Mouse (Mus musculus) intestine, embryonic 14.5 days (tissue): ENCODE measurements at regions not wholly inside any gene's neighbourhood (a gene's known extent, or its start where the extent isn't known, plus 50 kb on each side); places are given as distances from the start of the nearest gene placed in this dataset.

ENCODE experiments used
- ATAC-seq: fragments of 200-750 bp; cut with Nextera tagmentation; replicated peaks from 2 replicates; pipeline ENCODE4 v1.8.0; 2017; ENCODE audit warnings: low read depth, moderate number of reproducible peaks, moderate TSS enrichment, moderate library complexity; ENCODE audit not compliant: low FRiP score, low TSS enrichment
- DNase-seq: peaks from one replicate; pipeline ENCODE4 v3.0.0-alpha.2; 2018; ENCODE audit warnings: low spot score
- H3K27ac ChIP-seq: fragments of 300-500 bp; sonication (generic); 2 replicates; pipeline ENCODE4 v1.5.1; 2014; ENCODE audit warnings: low read depth, mild to moderate bottlenecking, control low read depth
- H3K27me3 ChIP-seq: fragments of 300-500 bp; sonication (generic); replicated peaks from 2 replicates; pipeline ENCODE4 v1.6.1; 2014; ENCODE audit warnings: low read length, control low read depth; ENCODE audit not compliant: control insufficient read depth, insufficient read depth
- H3K36me3 ChIP-seq: fragments of 300-500 bp; sonication (generic); 2 replicates; pipeline ENCODE4 v1.6.1; 2014; ENCODE audit warnings: low read length, control low read depth; ENCODE audit not compliant: control insufficient read depth, insufficient read depth
- H3K4me1 ChIP-seq: fragments of 300-500 bp; sonication (generic); replicated peaks from 2 replicates; pipeline ENCODE4 v1.6.1; 2014; ENCODE audit warnings: low read length, control low read depth, mixed read lengths; ENCODE audit not compliant: control insufficient read depth, insufficient read depth
- H3K4me2 ChIP-seq: fragments of 300-500 bp; sonication (generic); 2 replicates; pipeline ENCODE4 v1.6.1; 2014; ENCODE audit warnings: low read length
- H3K4me3 ChIP-seq: fragments of 300-500 bp; sonication (generic); 2 replicates; pipeline ENCODE4 v1.5.1; 2014; ENCODE audit warnings: low read depth, low read length, control low read depth, mixed read lengths
- H3K9ac ChIP-seq: fragments of 300-500 bp; sonication (generic); 2 replicates; pipeline ENCODE4 v1.6.1; 2014; ENCODE audit warnings: mild to moderate bottlenecking, low read length
- H3K9me3 ChIP-seq: fragments of 300-500 bp; sonication (generic); 2 replicates; pipeline ENCODE4 v1.6.1; 2016; ENCODE audit warnings: low read length, control low read depth; ENCODE audit not compliant: control insufficient read depth
- WGBS: fragments of 180-500 bp; shearing (Covaris S2); extraction: QIAGEN DNeasy Blood & Tissue Kit; methylation state at CpG from one replicate; pipeline ENCODE4 v1.1.7; 2014; 5-methylcytosine and 5-hydroxymethylcytosine counted together

- no peak overlapping the region for H3K9ac ChIP-seq
- no peaks in the 10 kb centered on the region for H3K4me1 ChIP-seq
- DNase-seq: no peak
- no peak overlapping the region for H3K4me3 ChIP-seq
- H3K9me3 ChIP-seq: no peaks in the 10 kb centered on the region
- H3K27me3 ChIP-seq: no peaks in the 10 kb centered on the region
- no peak overlapping the region for H3K27ac ChIP-seq
- no peak overlapping the region for H3K4me2 ChIP-seq
- no peaks in the 10 kb centered on the region for H3K36me3 ChIP-seq
- no peak for ATAC-seq
Measured at GRCm38 (mm10) chr1:47486087-47486486, 593.4 kb upstream of the Slc39a10 start.

- WGBS: 51% methylated on average over 1 of the region's 1 CpGs
- H3K4me3 ChIP-seq: no peak overlapping the region
- H3K9ac ChIP-seq: no peak overlapping the region
- no peaks in the 10 kb centered on the region for H3K36me3 ChIP-seq
- no peaks in the 10 kb centered on the region for H3K9me3 ChIP-seq
- no peaks in the 10 kb centered on the region for H3K27me3 ChIP-seq
- ATAC-seq (peak; percentile 86), DNase-seq (no peak)
- H3K27ac ChIP-seq: no peak overlapping the region
- H3K4me1 ChIP-seq: no peaks in the 10 kb centered on the region
- no peak overlapping the region for H3K4me2 ChIP-seq
Measured at GRCm38 (mm10) chr1:47479059-47479458, 586.4 kb upstream of the Slc39a10 start.

- Histone ChIP-seq H3K9me3 (no peaks in the 10 kb centered on the region), H3K27ac (no peak overlapping the region), H3K9ac (no peak overlapping the region), H3K4me3 (no peak overlapping the region), H3K36me3 (no peaks in the 10 kb centered on the region), H3K27me3 (no peaks in the 10 kb centered on the region), H3K4me2 (no peak overlapping the region), H3K4me1 (no peaks in the 10 kb centered on the region)
- WGBS: 81% methylated on average over 9 of the region's 9 CpGs
- no peak for DNase-seq
- ATAC-seq: no peak
Measured at GRCm38 (mm10) chr1:47466573-47467253, 574.1 kb upstream of the Slc39a10 start.

GRCm38 (mm10) chr1:47448737-47449489, 556.3 kb upstream of the Slc39a10 start:
- 79% methylated on average over 6 of the region's 6 CpGs for WGBS
- H3K9me3 ChIP-seq: no peaks in the 10 kb centered on the region
- H3K36me3 ChIP-seq: no peaks in the 10 kb centered on the region
- H3K27ac ChIP-seq: no peak overlapping the region
- ATAC-seq: no peak
- H3K4me3 ChIP-seq: no peak overlapping the region
- H3K4me1 ChIP-seq: no peaks in the 10 kb centered on the region
- DNase-seq: no peak
- no peak overlapping the region for H3K4me2 ChIP-seq
- no peaks in the 10 kb centered on the region for H3K27me3 ChIP-seq
- H3K9ac ChIP-seq: no peak overlapping the region

GRCm38 (mm10) chr1:47448070-47448469, 555.4 kb upstream of the Slc39a10 start:
- no peak for ATAC-seq

DNA sequence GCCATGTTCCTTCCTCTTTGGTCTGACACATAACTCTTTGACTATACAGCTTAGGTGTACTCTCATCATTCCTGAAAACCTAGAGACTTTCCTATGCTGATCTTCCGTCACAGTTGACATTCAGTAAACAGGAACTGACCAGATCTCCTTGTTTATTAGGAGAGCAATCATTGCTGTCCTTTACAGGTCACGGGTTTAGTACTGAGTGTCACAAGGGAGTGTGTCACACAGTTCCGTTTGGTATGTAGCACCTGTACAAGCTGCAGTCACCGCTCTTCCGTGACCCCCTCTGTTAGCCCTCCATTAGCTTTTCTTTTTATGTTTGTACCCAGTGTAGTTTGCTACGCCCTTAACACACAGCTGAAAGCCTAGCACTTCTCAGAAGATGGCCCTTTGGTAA, 553.4 kb upstream of the Slc39a10 start:
- Histone ChIP-seq H3K9ac (no peak overlapping the region), H3K4me3 (no peak overlapping the region), H3K27me3 (no peaks in the 10 kb centered on the region), H3K36me3 (no peaks in the 10 kb centered on the region), H3K4me1 (no peaks in the 10 kb centered on the region), H3K4me2 (no peak overlapping the region), H3K27ac (no peak overlapping the region), H3K9me3 (no peaks in the 10 kb centered on the region)
- no peak for ATAC-seq
- DNase-seq: no peak
- 34% methylated on average over 6 of the region's 6 CpGs for WGBS

More at GRCm38 (mm10) chr1:47448070-47448469, 555.4 kb upstream of the Slc39a10 start:
- no peak overlapping the region for H3K4me3 ChIP-seq
- no peak overlapping the region for H3K4me2 ChIP-seq
- no peaks in the 10 kb centered on the region for H3K9me3 ChIP-seq
- no peaks in the 10 kb centered on the region for H3K36me3 ChIP-seq
- H3K27me3 ChIP-seq: no peaks in the 10 kb centered on the region
- no peaks in the 10 kb centered on the region for H3K4me1 ChIP-seq
- H3K27ac ChIP-seq: no peak overlapping the region
- H3K9ac ChIP-seq: no peak overlapping the region
- DNase-seq: no peak
- 85% methylated on average over 3 of the region's 3 CpGs for WGBS

- H3K4me1 ChIP-seq: no peaks in the 10 kb centered on the region
- no peaks in the 10 kb centered on the region for H3K36me3 ChIP-seq
- H3K4me3 ChIP-seq: no peak overlapping the region
- no peak overlapping the region for H3K27ac ChIP-seq
- no peak overlapping the region for H3K4me2 ChIP-seq
- no peaks in the 10 kb centered on the region for H3K27me3 ChIP-seq
- WGBS: 75% methylated on average over 1 of the region's 1 CpGs
- DNase-seq (no peak), ATAC-seq (no peak)
- H3K9me3 ChIP-seq: no peaks in the 10 kb centered on the region
- H3K9ac ChIP-seq: no peak overlapping the region
Measured at GRCm38 (mm10) chr1:47432829-47433228, 540.2 kb upstream of the Slc39a10 start.

GRCm38 (mm10) chr1:47405164-47405563, 512.5 kb upstream of the Slc39a10 start:
- ATAC-seq (no peak), DNase-seq (no peak)
- H3K9ac ChIP-seq: no peak overlapping the region
- H3K4me2 ChIP-seq: no peak overlapping the region
- H3K27me3 ChIP-seq: no peaks in the 10 kb centered on the region
- 77% methylated on average over 1 of the region's 1 CpGs for WGBS
- no peak overlapping the region for H3K4me3 ChIP-seq
- H3K9me3 ChIP-seq: no peaks in the 10 kb centered on the region
- H3K27ac ChIP-seq: no peak overlapping the region
- H3K4me1 ChIP-seq: no peaks in the 10 kb centered on the region
- H3K36me3 ChIP-seq: no peaks in the 10 kb centered on the region

DNA sequence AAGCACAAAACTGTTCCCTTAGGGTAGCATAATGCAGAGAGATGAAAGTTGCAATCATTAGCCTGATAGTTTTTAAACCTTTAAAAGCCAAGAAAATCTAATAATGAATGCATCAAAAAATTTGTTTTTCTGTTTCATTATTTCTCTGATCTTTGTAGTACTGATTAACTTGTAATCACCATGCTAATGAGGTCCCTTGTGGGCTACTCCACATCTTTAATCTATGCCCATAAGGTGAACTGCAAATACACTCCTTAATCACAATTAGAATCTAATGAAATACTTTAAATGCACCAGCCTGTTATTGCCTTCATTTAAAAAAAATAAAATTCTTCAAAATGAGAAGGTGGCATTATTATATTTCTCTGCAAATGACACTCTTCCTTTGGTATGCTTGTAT, 493.9 kb upstream of the Slc39a10 start:
- Histone ChIP-seq H3K4me2 (no peak overlapping the region), H3K4me1 (no peaks in the 10 kb centered on the region), H3K9ac (no peak overlapping the region), H3K27ac (no peak overlapping the region), H3K4me3 (no peak overlapping the region), H3K9me3 (no peaks in the 10 kb centered on the region), H3K36me3 (no peaks in the 10 kb centered on the region), H3K27me3 (no peaks in the 10 kb centered on the region)
- no peak for DNase-seq
- no peak for ATAC-seq
